Mouse (Mus musculus): ENCODE data around the gene Rnf13. TPM values are rescaled to one million over a fixed set of nuclear protein-coding genes. Genes with fewer than 3 reads are reported as not detected.

Gene Rnf13
- polyA plus RNA-seq, 1 experiment from 2014 or later = 138 TPM

GRCm38 (mm10) chr3:57882945-57883344 lies 147.1 kb downstream of the Rnf13 start:
- Histone ChIP-seq H3K27me3 (ENCODE audit: insufficient read depth, low read length) (no peaks in the 10 kb centered on the region), H3K4me2 (ENCODE audit: low read length) (no peak overlapping the region), H3K4me3 (replicated peaks; ENCODE audit: low read depth, low read length) (no peak overlapping the region), H3K9me3 (replicated peaks; ENCODE audit: low read length) (no peaks in the 10 kb centered on the region), H3K4me1 (replicated peaks; ENCODE audit: insufficient read depth, low read length) (no peaks in the 10 kb centered on the region), H3K36me3 (ENCODE audit: insufficient read depth, low read length) (no peaks in the 10 kb centered on the region), H3K9ac (ENCODE audit: low read depth, low read length) (no peak overlapping the region), H3K27ac (no peak overlapping the region)
- DNase-seq (ENCODE audit: low spot score) = no peak
- WGBS = 80% methylated on average over 3 of the region's 3 CpGs
- TF ChIP-seq CTCF (IDR thresholded peaks at IDR 0.05; ENCODE audit: low read depth) = no peak
- ATAC-seq (replicated peaks; ENCODE audit: low FRiP score, low read depth) = no peak

Other genes with a start within 250 kb of the Rnf13 start
- gene Wwtr1, start 160.2 kb upstream of the Rnf13 start, polyA plus RNA-seq (2015; fragmentation: Nextera tagmentation; extraction: Ambion mirVana) = 28.9 TPM in 2 replicates
- 92.6 and 94.3 TPM in 2 replicates for gene Commd2, start 84.3 kb upstream of the Rnf13 start, polyA plus RNA-seq (2015; fragmentation: Nextera tagmentation; extraction: Ambion mirVana)
- gene Ankub1, start 43.3 kb upstream of the Rnf13 start, polyA plus RNA-seq (2015; fragmentation: Nextera tagmentation; extraction: Ambion mirVana) = 0.06 TPM in 1 of 2 replicates, not detected in the other
- 206 and 212 TPM in 2 replicates for gene Pfn2, start 112.0 kb downstream of the Rnf13 start, polyA plus RNA-seq (2015; fragmentation: Nextera tagmentation; extraction: Ambion mirVana)